Mouse (Mus musculus) MEL (cell line): Measurements from ENCODE around the gene Brinp1. TPM values are rescaled to one million over a fixed set of nuclear protein-coding genes. Genes with fewer than 3 reads are reported as not detected.

Source experiments
- DNase-seq: peaks from one replicate; pipeline ENCODE4 v3.0.0; 2011; ENCODE audit warnings: low read depth, low spot score
- H3K27ac ChIP-seq: 2 replicates; pipeline ENCODE4 v1.5.1; 2012; ENCODE audit warnings: low read depth, mild to moderate bottlenecking, control low read depth, low read length, moderate library complexity; ENCODE audit not compliant: control insufficient read depth
- H3K27me3 ChIP-seq, 2 experiments: fragments of 150-350 bp in 1 of 2; sonication (generic) in 1 of 2; 2 replicates each; pipeline ENCODE4 v1.6.1; 2012; ENCODE audit warnings: low read length in 2 of 2, mild to moderate bottlenecking in 2 of 2, improper control_type of control experiment in 1 of 2, moderate library complexity in 1 of 2; ENCODE audit not compliant: insufficient read depth in 2 of 2, control insufficient read depth in 1 of 2
- H3K36me3 ChIP-seq, 2 experiments: 2 replicates each; pipeline ENCODE4 v1.6.1; 2012 to 2014; ENCODE audit warnings: low read length in 2 of 2, improper control_type of control experiment in 1 of 2, inconsistent platforms in 1 of 2, mild to moderate bottlenecking in 1 of 2; ENCODE audit not compliant: insufficient read depth in 2 of 2, control insufficient read depth in 1 of 2
- H3K4me1 ChIP-seq, 2 experiments: fragments of 150-350 bp in 1 of 2; sonication (generic) in 1 of 2; 2 replicates each; pipeline ENCODE4 v1.6.1; 2012; ENCODE audit warnings: low read length in 2 of 2, improper control_type of control experiment in 1 of 2, mild to moderate bottlenecking in 1 of 2; ENCODE audit not compliant: insufficient read depth in 2 of 2, control insufficient read depth in 1 of 2
- H3K4me3 ChIP-seq, 2 experiments: fragments of 150-350 bp in 1 of 2; sonication (generic) in 1 of 2; 2 replicates each; pipeline ENCODE4 v1.5.1; 2012; ENCODE audit warnings: low read depth in 2 of 2, low read length in 2 of 2, mild to moderate bottlenecking in 2 of 2, moderate library complexity in 2 of 2, control low read depth in 1 of 2, improper control_type of control experiment in 1 of 2; ENCODE audit not compliant: control insufficient read depth in 1 of 2, insufficient read depth in 1 of 2
- H3K79me2 ChIP-seq: 2 replicates; pipeline ENCODE4 v1.6.1; 2012; ENCODE audit warnings: mild to moderate bottlenecking, low read length, moderate library complexity; ENCODE audit not compliant: control insufficient read depth, poor library complexity, insufficient read depth
- H3K9ac ChIP-seq: 2 replicates; pipeline ENCODE4 v1.6.1; 2012; ENCODE audit warnings: low read depth, mild to moderate bottlenecking, control low read depth, low read length, moderate library complexity; ENCODE audit not compliant: control insufficient read depth, poor library complexity, severe bottlenecking
- H3K9me3 ChIP-seq: fragments of 150-350 bp; sonication (generic); replicated peaks from 2 replicates; pipeline ENCODE4 v1.6.1; 2012; ENCODE audit warnings: mild to moderate bottlenecking, low read length, improper control_type of control experiment, moderate library complexity; ENCODE audit not compliant: insufficient read depth
- CHD1 ChIP-seq: IDR thresholded peaks from 2 replicates; pipeline ENCODE4 v1.6.1; 2012; ENCODE audit warnings: low read depth, mild to moderate bottlenecking, inconsistent platforms, low read length, improper control_type of control experiment
- E2F4 ChIP-seq: IDR thresholded peaks from 2 replicates; pipeline ENCODE4 v1.6.1; 2011; ENCODE audit warnings: low read depth, low read length, improper control_type of control experiment, borderline replicate concordance
- ELF1 ChIP-seq: IDR thresholded peaks from 2 replicates; pipeline ENCODE4 v1.6.1; 2014; ENCODE audit warnings: low read depth, mild to moderate bottlenecking, inconsistent platforms, low read length, improper control_type of control experiment, moderate library complexity
- ETS1 ChIP-seq: IDR thresholded peaks from 2 replicates; pipeline ENCODE4 v1.6.1; 2012; ENCODE audit warnings: low read depth, mild to moderate bottlenecking, inconsistent platforms, low read length, improper control_type of control experiment, moderate library complexity
- GABPA ChIP-seq: IDR thresholded peaks from 2 replicates; pipeline ENCODE4 v1.6.1; 2012; ENCODE audit warnings: low read depth, mild to moderate bottlenecking, inconsistent platforms, low read length, improper control_type of control experiment, moderate library complexity
- HCFC1 ChIP-seq: IDR thresholded peaks from 2 replicates; pipeline ENCODE4 v1.6.1; 2012; ENCODE audit warnings: low read depth, mild to moderate bottlenecking, inconsistent platforms, low read length, improper control_type of control experiment, moderate library complexity
- MAFK ChIP-seq: IDR thresholded peaks from 2 replicates; pipeline ENCODE4 v1.6.1; 2011; ENCODE audit warnings: low read depth, mild to moderate bottlenecking, low read length, improper control_type of control experiment, borderline replicate concordance
- MAX ChIP-seq: IDR thresholded peaks from 2 replicates; pipeline ENCODE4 v1.6.1; 2011; ENCODE audit warnings: low read length, improper control_type of control experiment
- MAZ ChIP-seq: IDR thresholded peaks from 2 replicates; pipeline ENCODE4 v1.6.1; 2012; ENCODE audit warnings: low read depth, mild to moderate bottlenecking, inconsistent platforms, low read length, improper control_type of control experiment
- MYB ChIP-seq: IDR thresholded peaks from 2 replicates; pipeline ENCODE4 v1.6.1; 2011; ENCODE audit warnings: mild to moderate bottlenecking, low read depth, low read length, improper control_type of control experiment
- MYC ChIP-seq: IDR thresholded peaks from 2 replicates; pipeline ENCODE4 v1.6.1; 2011; ENCODE audit warnings: low read depth, mild to moderate bottlenecking, low read length, improper control_type of control experiment, moderate library complexity
- NELFE ChIP-seq: IDR thresholded peaks from 2 replicates; pipeline ENCODE4 v1.6.1; 2011; ENCODE audit warnings: low read depth, low read length, improper control_type of control experiment
- POLR2A ChIP-seq, 2 experiments: IDR thresholded peaks; 2 replicates each; pipeline ENCODE4 v1.6.1; 2011 to 2012; ENCODE audit warnings: low read length in 2 of 2, mild to moderate bottlenecking in 2 of 2, control low read depth in 1 of 2, improper control_type of control experiment in 1 of 2, low read depth in 1 of 2, moderate library complexity in 1 of 2; ENCODE audit not compliant: control insufficient read depth in 1 of 2, insufficient read depth in 1 of 2, poor library complexity in 1 of 2
- POLR2AphosphoS5 ChIP-seq: IDR thresholded peaks from 2 replicates; pipeline ENCODE4 v1.6.1; 2012; ENCODE audit warnings: low read depth, borderline replicate concordance, mild to moderate bottlenecking, inconsistent platforms, low read length, moderate library complexity, mixed read lengths
- RCOR1 ChIP-seq: IDR thresholded peaks from 2 replicates; pipeline ENCODE4 v1.6.1; 2012; ENCODE audit warnings: low read depth, mild to moderate bottlenecking, inconsistent platforms, low read length, improper control_type of control experiment
- TAL1 ChIP-seq: IDR thresholded peaks from 2 replicates; pipeline ENCODE4 v1.6.1; 2012; ENCODE audit warnings: mild to moderate bottlenecking, inconsistent platforms, low read length, moderate library complexity, mixed read lengths
- TBP ChIP-seq: IDR thresholded peaks from 2 replicates; pipeline ENCODE4 v1.8.0; 2011; ENCODE audit warnings: low read depth, low read length, improper control_type of control experiment
- UBTF ChIP-seq: IDR thresholded peaks from 2 replicates; pipeline ENCODE4 v1.6.1; 2012; ENCODE audit warnings: low read depth, mild to moderate bottlenecking, inconsistent platforms, low read length, improper control_type of control experiment, moderate library complexity, borderline replicate concordance; ENCODE audit not compliant: insufficient read depth
- ZC3H11A ChIP-seq: IDR thresholded peaks from 2 replicates; pipeline ENCODE4 v1.6.1; 2012; ENCODE audit warnings: low read depth, mild to moderate bottlenecking, inconsistent platforms, low read length, improper control_type of control experiment
- ZNF384 ChIP-seq: IDR thresholded peaks from 2 replicates; pipeline ENCODE4 v1.6.1; 2012; ENCODE audit warnings: low read depth, mild to moderate bottlenecking, inconsistent platforms, low read length, improper control_type of control experiment
- polyA plus RNA-seq, 2 experiments: library from polyadenylated mRNA; stranded (reverse) in 1 of 2; unstranded in 1 of 2; fragments of >175 nt in 1 of 2; fragments of >200 nt in 1 of 2; gene quantifications; 2 replicates each; pipeline versions ENCODE4 v1.2.1 to v1.2.4; 2012; ENCODE audit warnings: low replicate concordance in 2 of 2, low read depth in 1 of 2; ENCODE audit not compliant: insufficient read length in 2 of 2, insufficient read depth in 1 of 2, missing spikeins in 1 of 2
- total RNA-seq: library from RNA; depleted of rRNA; stranded (reverse); fragments of 300-350 nt; gene quantifications from 2 replicates; pipeline ENCODE4 v1.2.3, GENCODE M21; 2012

The Brinp1 gene
- total and polyA plus RNA-seq, 3 experiments, result not detected

- no peaks in the 10 kb centered on the region for H3K27me3 ChIP-seq
- H3K27ac ChIP-seq, result no peak overlapping the region
- DNase-seq, result no peak
- no peaks in the 10 kb centered on the region for H3K36me3 ChIP-seq
- H3K79me2 ChIP-seq, result no peaks in the 10 kb centered on the region
- H3K9me3 ChIP-seq, result no peaks in the 10 kb centered on the region
- no peak overlapping the region for H3K9ac ChIP-seq
- H3K4me1 ChIP-seq, result no peaks in the 10 kb centered on the region
- TF ChIP-seq UBTF, result no peak
- TF ChIP-seq POLR2A (IDR thresholded peaks at IDR 0.05; ENCODE audit: control insufficient read depth in 1 of 2, insufficient read depth in 1 of 2, low read depth in 1 of 2, low read length in 2 of 2, poor library complexity in 1 of 2), result no peak
- no peak for TF ChIP-seq MAX
- no peak for TF ChIP-seq NELFE
- TF ChIP-seq MYC, result no peak
- TF ChIP-seq, all 39 proteins: peak for 0
- no peak overlapping the region for H3K4me3 ChIP-seq
Observed at GRCm38 (mm10) chr4:68801923-68802855, 152.0 kb downstream of the Brinp1 start.

- Histone ChIP-seq H3K9me3 (no peaks in the 10 kb centered on the region), H3K27me3 (no peaks in the 10 kb centered on the region), H3K9ac (no peak overlapping the region), H3K36me3 (no peaks in the 10 kb centered on the region), H3K79me2 (no peaks in the 10 kb centered on the region), H3K4me3 (no peak overlapping the region), H3K4me1 (no peaks in the 10 kb centered on the region), H3K27ac (no peak overlapping the region)
- TF ChIP-seq RCOR1 (no peak), MYB (no peak), CHD1 (no peak)
- no peak for DNase-seq
Observed at GRCm38 (mm10) chr4:68790003-68790402, 164.2 kb downstream of the Brinp1 start.

- Histone ChIP-seq H3K9ac (no peak overlapping the region), H3K4me3 (no peak overlapping the region), H3K9me3 (no peaks in the 10 kb centered on the region), H3K27me3 (no peaks in the 10 kb centered on the region), H3K4me1 (no peaks in the 10 kb centered on the region), H3K36me3 (no peaks in the 10 kb centered on the region), H3K79me2 (no peaks in the 10 kb centered on the region), H3K27ac (no peak overlapping the region)
- no peak for DNase-seq
- no peak for TF ChIP-seq ELF1
- TF ChIP-seq POLR2A (IDR thresholded peaks at IDR 0.05; ENCODE audit: control insufficient read depth in 1 of 2, insufficient read depth in 1 of 2, low read depth in 1 of 2, low read length in 2 of 2, poor library complexity in 1 of 2), result no peak
- no peak for TF ChIP-seq HCFC1
- TF ChIP-seq MYC, result no peak
- no peak for TF ChIP-seq ZC3H11A
- TF ChIP-seq TAL1, result no peak
- TF ChIP-seq E2F4, result no peak
- TF ChIP-seq MAZ, result no peak
- no peak for TF ChIP-seq GABPA
- no peak for TF ChIP-seq POLR2AphosphoS5
- no peak for TF ChIP-seq NELFE
- no peak for TF ChIP-seq TBP
- TF ChIP-seq ZNF384, result no peak
- TF ChIP-seq MAFK, result no peak
- no peak for TF ChIP-seq ETS1
Observed at GRCm38 (mm10) chr4:68788477-68788999, 165.7 kb downstream of the Brinp1 start.
